Comparison of ENCODE assay signal across 8 mouse cellular contexts in genomic region chr7:24237040-24237791, GRCm38 (mm10). TPM values are rescaled to one million over a fixed set of nuclear protein-coding genes. Genes with fewer than 3 reads are reported as not detected.
DNase-seq lines count a peak whose midpoint lies in the region; ATAC-seq and TF ChIP-seq lines count a peak whose summit lies in the region.

Zfp109 (minus strand) TSS chr7:24237560.

- WGBS in forebrain, embryonic 14.5 days, result 5% methylated on average over 28 of the region's 28 CpGs
- WGBS in liver, embryonic 14.5 days (ENCODE audit: insufficient replicate concordance), result 5% methylated on average over 28 of the region's 28 CpGs

- ATAC-seq in forebrain, embryonic 14.5 days, result peak; percentile 97
- peak; percentile 66 for ATAC-seq in liver, embryonic 14.5 days (ENCODE audit: insufficient read depth)

- H3K4me1 ChIP-seq in ES-Bruce4 (ENCODE audit: control insufficient read depth, insufficient read depth, low read length), result no peaks in the 10 kb centered on the region
- H3K4me1 ChIP-seq in forebrain, embryonic 14.5 days (ENCODE audit: control insufficient read depth, insufficient read depth, low read length), result peaks cover 4% of the 10 kb centered on the region; the same call in 1 of the 2 replicates
- peaks cover 0 to 3% of the 10 kb centered on the region in 2 experiments; a peak in 1 of 4 replicates for H3K4me1 ChIP-seq in liver, embryonic 14.5 days (replicated peaks; ENCODE audit: control insufficient read depth in 2 of 2, insufficient read depth in 2 of 2, low read length in 1 of 2)

- TF ChIP-seq POLR2A in ES-Bruce4 (IDR thresholded peaks at IDR 0.05; ENCODE audit: insufficient read depth, low read length), result no peak

- no peak for TF ChIP-seq CTCF in ES-Bruce4 (IDR thresholded peaks at IDR 0.05; ENCODE audit: low read depth, low read length)
- TF ChIP-seq CTCF in liver, embryonic 14.5 days (IDR thresholded peaks at IDR 0.05; ENCODE audit: low read depth), result no peak

- no peak within 1 kb of the TSS for H3K27ac ChIP-seq in ES-Bruce4 (ENCODE audit: insufficient read depth, low read length)
- no peak within 1 kb of the TSS for H3K27ac ChIP-seq in forebrain, embryonic 14.5 days (ENCODE audit: low read depth, low read length)
- H3K27ac ChIP-seq in liver, embryonic 14.5 days, result no peak within 1 kb of the TSS

- H3K4me3 ChIP-seq in ES-Bruce4 (ENCODE audit: low read depth, low read length), result peak within 1 kb of the TSS; percentile 88
- peak within 1 kb of the TSS; percentile 69 for H3K4me3 ChIP-seq in forebrain, embryonic 14.5 days (ENCODE audit: low read depth, low read length)
- peak within 1 kb of the TSS; percentile 68 to 89 for H3K4me3 ChIP-seq in liver, embryonic 14.5 days (ENCODE audit: insufficient read depth in 1 of 2, low read depth in 2 of 2, low read length in 2 of 2)

- peak within 1 kb of the TSS; percentile 74 for H3K9ac ChIP-seq in ES-Bruce4 (ENCODE audit: low read depth, poor library complexity, severe bottlenecking)
- H3K9ac ChIP-seq in forebrain, embryonic 14.5 days (ENCODE audit: low read length), result peak within 1 kb of the TSS; percentile 77
- peak within 1 kb of the TSS; percentile 73 for H3K9ac ChIP-seq in liver, embryonic 14.5 days (replicated peaks)

- intact Hi-C loops in heart, postnatal 14 days (cut with DNase I), result no loop called here

- no peaks in the 10 kb centered on the region for H3K27me3 ChIP-seq in ES-Bruce4 (ENCODE audit: control insufficient read depth, insufficient read depth, low read length, poor library complexity, severe bottlenecking)
- no peaks in the 10 kb centered on the region for H3K27me3 ChIP-seq in forebrain, embryonic 14.5 days (replicated peaks; ENCODE audit: control insufficient read depth, insufficient read depth, low read length)
- no peaks in the 10 kb centered on the region for H3K27me3 ChIP-seq in liver, embryonic 14.5 days (ENCODE audit: control insufficient read depth, insufficient read depth, low read length)

- H3K36me3 ChIP-seq in ES-Bruce4 (ENCODE audit: control insufficient read depth, insufficient read depth, low read length, poor library complexity, severe bottlenecking), result no peaks in the 10 kb centered on the region
- peaks cover 7% of the 10 kb centered on the region; the same call in 1 of the 2 replicates for H3K36me3 ChIP-seq in forebrain, embryonic 14.5 days (ENCODE audit: control insufficient read depth, insufficient read depth, low read length)
- H3K36me3 ChIP-seq in liver, embryonic 14.5 days (replicated peaks; ENCODE audit: control insufficient read depth, insufficient read depth, low read depth), result no peaks in the 10 kb centered on the region

- H3K4me2 ChIP-seq in forebrain, embryonic 14.5 days (ENCODE audit: low read length), result peak within 1 kb of the TSS; percentile 55
- H3K4me2 ChIP-seq in liver, embryonic 14.5 days (ENCODE audit: low read depth), result peak within 1 kb of the TSS; percentile 71

- H3K9me3 ChIP-seq in ES-Bruce4 (replicated peaks; ENCODE audit: control insufficient read depth, insufficient read depth, low read length, poor library complexity, severe bottlenecking), result no peaks in the 10 kb centered on the region
- no peaks in the 10 kb centered on the region for H3K9me3 ChIP-seq in forebrain, embryonic 14.5 days (replicated peaks; ENCODE audit: control insufficient read depth, low read length)
- no peaks in the 10 kb centered on the region for H3K9me3 ChIP-seq in liver, embryonic 14.5 days (ENCODE audit: control insufficient read depth, low read length)

- DNase-seq in c-Kit-positive CD71-positive TER-119-positive erythroid progenitor cells, embryonic 14.5 days (ENCODE audit: low spot score), result peak; percentile 44
- peak; percentile 86 for DNase-seq in forebrain, embryonic 14.5 days (ENCODE audit: low spot score)
- peak; percentile 46 to 64 for DNase-seq in heart, postnatal 14 days
- peak; percentile 72 to 76 for DNase-seq in kidney, postnatal 4 days
- peak; percentile 20 to 38 (median 24) for DNase-seq in liver, embryonic 14.5 days (ENCODE audit: low read depth in 3 of 3, low spot score in 3 of 3)
- peak; percentile 49 for DNase-seq in neural tube, embryonic 10.5 days (ENCODE audit: extremely low spot score, low spot score)
- DNase-seq in telencephalon, adult 2 months (ENCODE audit: low read depth, low spot score), result peak; percentile 70

- no peak for TF ChIP-seq EP300 in ES-Bruce4 (IDR thresholded peaks at IDR 0.05; ENCODE audit: insufficient read depth, low read depth, low read length)
- no peak for TF ChIP-seq EP300 in liver, embryonic 14.5 days (IDR thresholded peaks at IDR 0.05; ENCODE audit: low read depth)

RNA-seq across cellular contexts. Expression of gene Zfp109, which starts in this region (rescaled TPM):
- 3.9 and 4.5 TPM in 2 replicates for polyA plus RNA-seq in ES-Bruce4 (2011; ENCODE audit: insufficient read depth, insufficient read length, low read depth, missing spikeins)
- polyA plus RNA-seq in forebrain, embryonic 14.5 days (2014; fragmentation: Nextera tagmentation; extraction: Ambion mirVana), result 2.6 and 3.3 TPM in 2 replicates
- 1 to 10 TPM; 1.9 to 2.1 TPM for total RNA-seq in heart, postnatal 14 days (2021)
- 0.80 and 0.97 TPM in 2 replicates for polyA plus RNA-seq in liver, embryonic 14.5 days (2012; rRNA removed)
- polyA plus RNA-seq in liver, embryonic 14.5 days (2014; fragmentation: Nextera tagmentation; extraction: Ambion mirVana), result 0.65 and 0.73 TPM in 2 replicates

Comparison
In these comparisons a context has a peak if more than half of its experiments do, and no peak if none do; other contexts are left out.
1. Peak in DNase-seq, ATAC-seq, H3K4me3 ChIP-seq, H3K9ac ChIP-seq and H3K4me2 ChIP-seq in liver, embryonic 14.5 days; RNA of the gene not detected or under 1 TPM.
2. DNase-seq: peak in every context shown above with its lines; median percentile 86 in forebrain, embryonic 14.5 days; 74 in kidney, postnatal 4 days; 70 in telencephalon, adult 2 months; 55 in heart, postnatal 14 days; 49 in neural tube, embryonic 10.5 days; 44 in c-Kit-positive CD71-positive TER-119-positive erythroid progenitor cells, embryonic 14.5 days; 24 in liver, embryonic 14.5 days.